Mouse (Mus musculus): ENCODE results near the gene Ext2. TPM values are rescaled to one million over a fixed set of nuclear protein-coding genes. Genes with fewer than 3 reads are reported as not detected.
A peak's percentile ranks its signal among the peaks of the same experiment; 100 is the strongest.

Gene Ext2
- polyA plus RNA-seq, 1 experiment from 2014 or later, result 79.8 TPM

DNA sequence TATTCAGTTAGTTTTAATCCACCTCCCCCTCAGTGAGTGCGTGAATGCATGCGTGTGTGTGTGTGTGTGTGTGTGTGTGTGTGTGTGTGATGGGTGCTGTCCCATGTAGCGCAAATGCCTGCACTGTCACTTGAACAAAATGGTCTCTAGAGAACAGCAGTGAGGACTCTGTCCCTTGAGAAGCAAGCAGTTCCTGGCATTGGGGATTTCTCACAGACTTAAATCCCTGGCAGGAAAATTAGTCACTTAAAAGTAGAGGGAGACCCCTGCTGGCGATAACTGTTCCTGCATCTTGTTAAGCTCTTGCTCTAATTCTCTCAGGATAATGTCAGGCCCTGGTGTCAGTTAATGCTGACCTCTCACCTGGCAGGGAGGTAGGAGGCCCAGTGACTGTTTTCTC, 36.2 kb downstream of the Ext2 start:
- Histone ChIP-seq H3K27ac (ENCODE audit: poor library complexity, severe bottlenecking) (no peak overlapping the region), H3K4me2 (no peak overlapping the region), H3K9me3 (replicated peaks) (no peaks in the 10 kb centered on the region), H3K4me1 (replicated peaks) (peaks cover 6% of the 10 kb centered on the region), H3K4me3 (no peak overlapping the region), H3K36me3 (peaks cover 34% of the 10 kb centered on the region), H3K9ac (no peak overlapping the region), H3K27me3 (replicated peaks) (no peaks in the 10 kb centered on the region)
- 49% methylated on average over 4 of the region's 4 CpGs for WGBS
- no peak for ATAC-seq (ENCODE audit: insufficient number of reproducible peaks, low FRiP score)

DNA sequence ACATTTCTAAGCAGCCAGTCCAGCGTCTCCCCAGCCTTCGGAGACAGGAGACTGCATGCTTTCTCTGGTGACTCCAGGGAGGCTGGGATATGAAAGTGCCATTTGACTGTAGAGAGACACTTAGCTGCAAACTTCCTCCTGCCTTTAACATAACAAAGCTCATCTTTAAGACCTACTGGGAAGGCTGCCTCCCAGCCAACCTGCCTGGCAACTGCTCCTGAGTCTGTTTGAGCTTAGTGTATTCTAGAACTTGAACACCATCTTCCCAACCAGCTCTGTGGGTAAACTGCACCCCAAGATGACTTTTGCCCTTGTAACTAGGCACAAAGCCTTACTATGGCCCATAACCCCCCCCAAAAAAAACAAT, 37.0 kb downstream of the Ext2 start:
- H3K36me3 ChIP-seq, result peaks cover 27% of the 10 kb centered on the region
- H3K9me3 ChIP-seq (replicated peaks), result no peaks in the 10 kb centered on the region
- no peak overlapping the region for H3K27ac ChIP-seq (ENCODE audit: poor library complexity, severe bottlenecking)
- no peak overlapping the region for H3K4me3 ChIP-seq
- peaks cover 9% of the 10 kb centered on the region for H3K4me1 ChIP-seq (replicated peaks)
- 47% methylated on average over 2 of the region's 2 CpGs for WGBS
- ATAC-seq (ENCODE audit: insufficient number of reproducible peaks, low FRiP score), result no peak
- no peaks in the 10 kb centered on the region for H3K27me3 ChIP-seq (replicated peaks)
- peak overlapping the region; percentile 23; the same call in 1 of the 2 replicates for H3K9ac ChIP-seq
- H3K4me2 ChIP-seq, result no peak overlapping the region

DNA sequence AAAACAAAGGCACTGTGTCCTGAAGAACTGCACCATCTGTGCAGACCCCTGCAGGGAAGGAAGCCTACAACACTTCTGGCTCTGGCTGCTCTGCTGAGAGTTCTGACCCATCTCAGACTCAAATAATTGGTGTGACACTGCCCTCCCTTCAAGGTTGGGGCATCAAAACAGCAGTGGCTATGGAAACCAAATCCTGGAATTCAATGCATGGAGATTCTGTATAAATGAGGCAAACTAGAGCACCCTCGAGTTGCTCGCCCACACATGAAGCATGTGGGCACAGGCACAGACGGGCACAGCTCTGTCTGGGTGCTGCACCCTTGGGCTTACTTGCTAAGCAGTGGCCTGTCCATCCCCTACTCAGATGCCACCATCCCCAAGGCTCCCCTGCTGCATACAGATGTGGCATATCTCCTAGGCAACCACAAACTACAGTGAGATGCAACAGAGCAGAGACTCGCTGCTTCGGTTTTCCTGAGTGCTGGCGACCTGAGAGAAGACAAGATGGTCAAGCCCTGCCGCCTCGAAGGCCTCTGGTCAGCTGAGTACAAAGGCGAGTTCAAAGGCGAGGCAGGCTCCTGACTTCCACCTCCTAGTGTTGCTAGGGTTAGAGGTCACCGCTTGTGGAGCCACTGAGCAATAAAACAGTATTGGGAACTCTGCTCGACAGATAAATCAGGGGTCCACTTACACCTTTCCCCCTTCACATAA, 37.5 kb downstream of the Ext2 start:
- ATAC-seq (ENCODE audit: insufficient number of reproducible peaks, low FRiP score), result no peak
- peaks cover 14% of the 10 kb centered on the region for H3K4me1 ChIP-seq (replicated peaks)
- 57% methylated on average over 12 of the region's 12 CpGs for WGBS
- no peak overlapping the region for H3K4me3 ChIP-seq
- no peak overlapping the region for H3K4me2 ChIP-seq
- H3K27me3 ChIP-seq (replicated peaks), result no peaks in the 10 kb centered on the region
- H3K9ac ChIP-seq, result peak overlapping the region; percentile 23; the same call in 1 of the 2 replicates
- peaks cover 22% of the 10 kb centered on the region for H3K36me3 ChIP-seq
- no peaks in the 10 kb centered on the region for H3K9me3 ChIP-seq (replicated peaks)
- no peak overlapping the region for H3K27ac ChIP-seq (ENCODE audit: poor library complexity, severe bottlenecking)

DNA sequence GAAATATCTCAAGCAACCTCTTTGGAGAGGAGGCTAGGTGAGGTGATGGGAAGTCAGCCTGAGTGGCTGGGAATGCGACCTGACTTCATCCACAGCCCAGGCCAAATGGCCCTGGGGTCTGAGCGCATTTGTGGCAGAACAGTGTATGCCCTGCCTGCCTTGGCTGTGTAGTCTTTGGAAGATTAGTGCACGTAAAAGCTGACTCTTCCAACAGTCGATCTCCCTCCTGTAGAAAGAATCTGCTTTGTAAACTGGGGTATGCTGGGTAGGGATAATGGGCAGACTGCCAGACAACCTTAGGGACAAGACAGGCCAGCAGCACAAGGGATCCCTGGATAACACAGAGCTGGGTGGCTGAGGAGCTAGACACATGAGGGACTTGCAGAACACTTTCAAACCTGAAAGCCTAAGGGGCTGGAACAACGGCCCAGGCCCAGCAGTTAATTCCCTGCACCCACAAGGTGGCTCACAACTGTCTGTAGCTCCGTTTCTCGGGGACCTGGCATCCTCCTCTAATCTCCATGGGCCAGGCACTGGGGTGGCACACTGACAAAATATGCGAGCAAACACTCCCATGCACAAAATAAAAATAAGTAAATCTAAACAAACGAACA, 38.3 kb downstream of the Ext2 start:
- H3K27me3 ChIP-seq (replicated peaks), result no peaks in the 10 kb centered on the region
- H3K36me3 ChIP-seq, result peaks cover 15% of the 10 kb centered on the region
- no peak overlapping the region for H3K4me2 ChIP-seq
- no peak overlapping the region for H3K4me3 ChIP-seq
- no peak overlapping the region for H3K27ac ChIP-seq (ENCODE audit: poor library complexity, severe bottlenecking)
- no peaks in the 10 kb centered on the region for H3K9me3 ChIP-seq (replicated peaks)
- no peak for ATAC-seq (ENCODE audit: insufficient number of reproducible peaks, low FRiP score)
- 72% methylated on average over 9 of the region's 9 CpGs for WGBS
- peaks cover 23% of the 10 kb centered on the region for H3K4me1 ChIP-seq (replicated peaks)
- H3K9ac ChIP-seq, result no peak overlapping the region

DNA sequence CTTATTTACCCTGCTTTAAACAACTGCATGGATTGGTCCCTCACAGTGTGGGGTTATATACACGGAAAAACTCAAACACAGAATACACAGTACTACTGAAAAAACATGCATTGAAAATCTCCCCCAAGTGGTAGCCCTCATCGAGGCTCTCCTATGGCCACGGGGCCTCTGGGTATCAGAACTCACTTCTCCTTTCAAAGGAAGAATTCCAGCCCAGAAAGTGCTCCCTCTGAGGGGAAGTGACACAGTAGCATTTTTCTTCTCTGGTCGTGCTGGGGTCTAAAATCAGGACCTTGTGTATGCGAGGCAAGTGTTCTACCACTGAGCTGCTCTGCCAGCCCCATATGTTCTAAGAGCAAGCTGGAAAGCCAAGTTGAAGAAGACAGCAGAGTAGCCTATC, 39.7 kb downstream of the Ext2 start:
- H3K27me3 ChIP-seq (replicated peaks), result no peaks in the 10 kb centered on the region
- 61% methylated on average over 5 of the region's 5 CpGs for WGBS
- H3K4me2 ChIP-seq, result no peak overlapping the region
- H3K36me3 ChIP-seq, result peaks cover 12% of the 10 kb centered on the region
- H3K27ac ChIP-seq (ENCODE audit: poor library complexity, severe bottlenecking), result no peak overlapping the region
- no peaks in the 10 kb centered on the region for H3K9me3 ChIP-seq (replicated peaks)
- ATAC-seq (ENCODE audit: insufficient number of reproducible peaks, low FRiP score), result no peak
- no peak overlapping the region for H3K9ac ChIP-seq
- peaks cover 25% of the 10 kb centered on the region for H3K4me1 ChIP-seq (replicated peaks)
- no peak overlapping the region for H3K4me3 ChIP-seq

DNA sequence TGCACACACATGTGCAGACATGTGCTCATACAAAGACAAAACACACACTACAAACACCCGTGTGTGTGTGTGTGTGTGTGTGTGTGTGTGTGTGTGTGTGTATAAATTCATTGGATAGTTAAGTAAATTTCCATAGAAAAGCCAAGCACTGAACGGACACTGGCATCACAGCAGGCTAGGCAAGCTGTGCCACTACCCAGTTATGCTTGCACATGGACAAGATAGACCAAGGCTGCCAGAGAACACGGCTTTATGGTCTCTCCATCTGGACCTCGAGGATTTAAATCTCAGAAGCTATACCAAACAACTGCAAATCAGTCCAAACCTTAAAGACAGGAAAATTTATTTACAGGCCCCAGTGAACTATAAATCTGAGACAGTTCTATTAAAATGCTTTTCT, 40.2 kb downstream of the Ext2 start:
- no peak overlapping the region for H3K27ac ChIP-seq (ENCODE audit: poor library complexity, severe bottlenecking)
- H3K4me2 ChIP-seq, result no peak overlapping the region
- no peak overlapping the region for H3K4me3 ChIP-seq
- H3K27me3 ChIP-seq (replicated peaks), result no peaks in the 10 kb centered on the region
- WGBS, result 86% methylated on average over 4 of the region's 4 CpGs
- H3K36me3 ChIP-seq, result peaks cover 9% of the 10 kb centered on the region
- H3K9ac ChIP-seq, result no peak overlapping the region
- H3K4me1 ChIP-seq (replicated peaks), result peaks cover 26% of the 10 kb centered on the region
- H3K9me3 ChIP-seq (replicated peaks), result no peaks in the 10 kb centered on the region
- no peak for ATAC-seq (ENCODE audit: insufficient number of reproducible peaks, low FRiP score)

DNA sequence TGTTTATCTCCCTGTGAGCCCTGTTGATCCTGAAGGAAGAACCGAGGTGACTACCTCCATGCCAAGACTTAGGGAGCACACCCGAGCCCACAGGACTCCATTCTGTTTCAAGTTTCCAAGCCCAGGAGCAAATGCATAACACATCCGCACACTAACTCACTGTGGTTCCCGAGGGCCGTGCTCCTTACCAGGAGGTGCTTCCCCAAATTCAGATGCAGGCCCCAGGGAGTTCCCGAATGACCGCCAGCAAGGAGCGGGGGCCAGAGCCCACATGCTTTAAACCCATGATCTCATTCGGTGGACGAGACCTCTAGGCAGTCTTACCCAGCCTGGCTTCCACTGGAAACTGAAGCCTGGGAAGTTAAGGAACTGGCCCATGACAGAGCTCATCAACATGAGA, 41.8 kb downstream of the Ext2 start:
- Histone ChIP-seq H3K4me1 (replicated peaks) (peaks cover 43% of the 10 kb centered on the region), H3K9ac (no peak overlapping the region), H3K4me2 (no peak overlapping the region), H3K4me3 (no peak overlapping the region), H3K36me3 (peaks cover 5% of the 10 kb centered on the region; the same call in 1 of the 2 replicates), H3K27me3 (replicated peaks) (no peaks in the 10 kb centered on the region), H3K27ac (ENCODE audit: poor library complexity, severe bottlenecking) (no peak overlapping the region), H3K9me3 (replicated peaks) (no peaks in the 10 kb centered on the region)
- 77% methylated on average over 10 of the region's 10 CpGs for WGBS
- ATAC-seq (ENCODE audit: insufficient number of reproducible peaks, low FRiP score), result no peak

DNA sequence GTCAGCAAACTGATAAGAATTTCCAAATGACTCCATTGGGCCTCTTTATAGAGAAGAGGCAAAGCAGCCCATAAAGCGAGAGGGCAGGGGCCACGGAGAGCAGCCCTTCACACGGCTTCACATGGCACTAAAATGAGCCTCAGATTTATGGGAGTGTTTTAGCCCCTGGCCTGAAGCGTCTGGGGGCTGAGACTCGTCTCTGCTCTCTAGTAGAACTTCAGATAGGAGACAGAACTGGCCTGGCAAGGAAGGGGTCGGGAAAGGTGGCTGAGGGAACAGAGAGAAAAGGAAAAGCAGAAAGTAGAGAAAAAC, 42.5 kb downstream of the Ext2 start:
- Histone ChIP-seq H3K9ac (no peak overlapping the region; the same call in 1 of the 2 replicates), H3K4me2 (no peak overlapping the region), H3K36me3 (peaks cover 3% of the 10 kb centered on the region; the same call in 1 of the 2 replicates), H3K27me3 (replicated peaks) (no peaks in the 10 kb centered on the region), H3K9me3 (replicated peaks) (no peaks in the 10 kb centered on the region), H3K4me1 (replicated peaks) (peaks cover 49% of the 10 kb centered on the region), H3K4me3 (no peak overlapping the region), H3K27ac (ENCODE audit: poor library complexity, severe bottlenecking) (no peak overlapping the region)
- WGBS, result 32% methylated on average over 6 of the region's 6 CpGs
- no peak for ATAC-seq (ENCODE audit: insufficient number of reproducible peaks, low FRiP score)

DNA sequence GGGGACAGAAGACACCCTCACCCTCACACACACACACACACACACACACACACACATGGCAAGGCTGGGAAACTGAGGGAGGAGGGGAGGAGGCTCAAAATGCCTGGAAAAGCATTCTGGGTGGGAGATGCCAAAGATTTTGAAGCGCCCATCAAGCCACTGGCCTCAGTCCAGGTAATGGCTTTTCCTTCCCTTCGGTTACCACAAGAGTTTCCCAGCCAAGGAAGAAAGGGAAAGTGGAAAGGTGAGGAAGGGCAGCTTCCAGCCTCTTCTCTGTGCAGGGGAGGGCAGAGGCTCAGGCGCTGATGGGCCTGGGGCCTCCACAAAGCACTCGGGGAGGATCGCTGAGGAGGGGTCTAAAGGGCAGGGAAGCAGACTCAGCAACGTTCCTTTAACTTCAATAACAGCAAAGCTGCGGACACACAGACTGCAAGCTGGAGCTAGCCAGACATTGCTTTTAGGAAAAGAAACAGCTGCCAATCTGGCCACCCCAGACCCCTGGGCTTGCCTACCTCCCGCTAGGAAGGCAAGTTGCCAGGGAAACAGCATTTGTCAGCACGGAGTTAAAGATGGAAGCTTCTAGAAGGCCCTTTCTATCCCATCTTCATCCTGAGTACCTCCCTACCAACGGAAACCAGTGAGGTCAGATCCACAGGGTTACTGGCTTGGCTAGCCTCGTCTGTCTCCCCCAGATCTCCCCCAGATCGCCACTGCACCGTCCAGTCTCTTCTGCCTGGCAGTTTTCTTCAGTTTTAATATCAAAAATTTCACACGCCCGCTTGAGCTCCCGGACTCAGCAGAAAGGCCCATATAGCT, 43.1 kb downstream of the Ext2 start:
- H3K27ac ChIP-seq (ENCODE audit: poor library complexity, severe bottlenecking), result no peak overlapping the region
- H3K9ac ChIP-seq, result no peak overlapping the region; the same call in 1 of the 2 replicates
- ATAC-seq (ENCODE audit: insufficient number of reproducible peaks, low FRiP score), result no peak
- 49% methylated on average over 16 of the region's 16 CpGs for WGBS
- H3K27me3 ChIP-seq (replicated peaks), result no peaks in the 10 kb centered on the region
- H3K4me3 ChIP-seq, result no peak overlapping the region
- 0 out of 2 replicates have a peak, but pooled peaks cover 2% of the 10 kb centered on the region for H3K36me3 ChIP-seq
- peaks cover 52% of the 10 kb centered on the region for H3K4me1 ChIP-seq (replicated peaks)
- H3K4me2 ChIP-seq, result no peak overlapping the region
- no peaks in the 10 kb centered on the region for H3K9me3 ChIP-seq (replicated peaks)

DNA sequence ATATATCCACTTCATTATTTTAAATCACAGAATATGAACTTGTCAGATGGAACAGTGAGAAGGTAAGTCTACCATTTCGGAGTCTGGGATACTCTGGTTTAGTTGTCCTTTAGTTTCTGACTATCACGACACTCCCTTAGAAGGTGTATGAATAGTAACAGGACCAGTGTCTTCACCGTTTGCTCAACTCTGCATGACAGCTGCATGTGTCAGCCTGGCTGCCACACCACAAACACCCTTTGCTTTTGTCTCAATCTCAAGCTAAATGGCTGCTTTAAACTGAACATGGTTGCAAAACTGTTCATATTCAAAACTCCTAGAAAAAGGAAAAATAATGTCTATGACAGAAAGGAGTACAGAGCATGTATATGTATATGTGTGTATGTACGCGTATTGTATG, 43.8 kb downstream of the Ext2 start:
- H3K9me3 ChIP-seq (replicated peaks), result no peaks in the 10 kb centered on the region
- 84% methylated on average over 5 of the region's 5 CpGs for WGBS
- no peak overlapping the region for H3K4me2 ChIP-seq
- H3K27me3 ChIP-seq (replicated peaks), result no peaks in the 10 kb centered on the region
- no peak overlapping the region for H3K9ac ChIP-seq
- peaks cover 52% of the 10 kb centered on the region for H3K4me1 ChIP-seq (replicated peaks)
- H3K36me3 ChIP-seq, result 0 out of 2 replicates have a peak, but pooled peaks cover 2% of the 10 kb centered on the region
- ATAC-seq (ENCODE audit: insufficient number of reproducible peaks, low FRiP score), result no peak
- no peak overlapping the region for H3K4me3 ChIP-seq
- H3K27ac ChIP-seq (ENCODE audit: poor library complexity, severe bottlenecking), result no peak overlapping the region

DNA sequence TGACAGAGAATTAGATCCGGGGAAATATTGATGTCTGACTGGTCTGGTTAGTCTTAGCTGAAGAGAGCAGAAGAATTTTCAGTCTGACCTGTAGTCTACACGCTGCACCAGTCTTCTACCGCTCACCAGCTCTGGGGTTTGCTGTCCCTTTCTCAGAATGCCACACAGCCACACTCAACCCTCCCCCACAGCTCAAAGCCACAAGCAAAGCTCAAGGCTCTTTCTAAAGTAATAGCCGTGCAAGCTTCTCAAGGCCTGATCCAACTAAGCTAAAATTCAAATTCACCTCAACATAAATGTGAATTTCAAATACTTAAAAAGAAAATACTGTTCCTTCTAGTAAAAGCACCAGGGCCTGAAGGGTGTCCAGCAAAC, 45.3 kb downstream of the Ext2 start:
- Histone ChIP-seq H3K4me3 (no peak overlapping the region), H3K4me2 (no peak overlapping the region), H3K36me3 (0 out of 2 replicates have a peak, but pooled peaks cover 2% of the 10 kb centered on the region), H3K9ac (no peak overlapping the region), H3K27ac (ENCODE audit: poor library complexity, severe bottlenecking) (no peak overlapping the region), H3K27me3 (replicated peaks) (no peaks in the 10 kb centered on the region), H3K9me3 (replicated peaks) (no peaks in the 10 kb centered on the region), H3K4me1 (replicated peaks) (peaks cover 66% of the 10 kb centered on the region)
- no peak for ATAC-seq (ENCODE audit: insufficient number of reproducible peaks, low FRiP score)
- WGBS, result 66% methylated on average over 4 of the region's 4 CpGs

Data from heart, embryonic 12.5 days (tissue).